Mouse (Mus musculus) embryonic facial prominence, embryonic 14.5 days (tissue): ENCODE measurements around the gene Tcl1b4. TPM values are rescaled to one million over a fixed set of nuclear protein-coding genes. Genes with fewer than 3 reads are reported as not detected.
"Not testable (repeated sequence)": the region's sequence is repeated elsewhere in the genome, so short reads cannot be mapped to it uniquely, and the experiment has no call there.

ENCODE experiments used
- ATAC-seq: fragments of 200-750 bp; cut with Nextera tagmentation; 2 replicates; pipeline ENCODE4 v1.8.0; 2017; ENCODE audit warnings: low read depth, moderate number of reproducible peaks, moderate TSS enrichment
- DNase-seq: peaks from one replicate; pipeline ENCODE4 v3.0.0-alpha.2; 2015; ENCODE audit warnings: low spot score
- H3K27ac ChIP-seq: fragments of 300-500 bp; sonication (generic); replicated peaks from 2 replicates; pipeline ENCODE4 v1.5.1; 2014; ENCODE audit warnings: low read depth, mild to moderate bottlenecking, low read length, moderate library complexity
- H3K27me3 ChIP-seq: fragments of 300-500 bp; sonication (generic); replicated peaks from 2 replicates; pipeline ENCODE4 v1.6.1; 2014; ENCODE audit warnings: low read length; ENCODE audit not compliant: control insufficient read depth, insufficient read depth
- H3K36me3 ChIP-seq: fragments of 300-500 bp; sonication (generic); 2 replicates; pipeline ENCODE4 v1.6.1; 2014; ENCODE audit warnings: low read length, mixed read lengths; ENCODE audit not compliant: control insufficient read depth, insufficient read depth
- H3K4me1 ChIP-seq: fragments of 300-500 bp; sonication (generic); 2 replicates; pipeline ENCODE4 v1.6.1; 2014; ENCODE audit warnings: antibody characterized with exemption, low read length; ENCODE audit not compliant: control insufficient read depth, insufficient read depth
- H3K4me2 ChIP-seq: fragments of 300-500 bp; sonication (generic); 2 replicates; pipeline ENCODE4 v1.6.1; 2014; ENCODE audit warnings: low read depth, mild to moderate bottlenecking, low read length, moderate library complexity, mixed read lengths
- H3K4me3 ChIP-seq: fragments of 300-500 bp; sonication (generic); 2 replicates; pipeline ENCODE4 v1.5.1; 2014; ENCODE audit warnings: low read depth, mild to moderate bottlenecking, low read length
- H3K9ac ChIP-seq: fragments of 300-500 bp; sonication (generic); 2 replicates; pipeline ENCODE4 v1.6.1; 2014; ENCODE audit warnings: low read depth, mild to moderate bottlenecking, low read length, moderate library complexity, mixed read lengths
- H3K9me3 ChIP-seq: fragments of 300-500 bp; sonication (generic); 2 replicates; pipeline ENCODE4 v1.6.1; 2016; ENCODE audit warnings: low read length; ENCODE audit not compliant: control insufficient read depth
- WGBS: fragments of 180-500 bp; shearing (Covaris S2); extraction: QIAGEN DNeasy Blood & Tissue Kit; methylation state at CpG from one replicate; pipeline ENCODE4 v1.1.7; 2014; 5-methylcytosine and 5-hydroxymethylcytosine counted together
- polyA plus RNA-seq: library from polyadenylated mRNA; unstranded; fragments of >200 nt; fragmentation: Nextera tagmentation; extraction: Ambion mirVana; gene quantifications from 2 replicates; pipeline ENCODE4 v1.2.1, GENCODE M21; 2014

Gene Tcl1b4
- not detected in 2 replicates for polyA plus RNA-seq

- 71% methylated on average over 1 of the region's 1 CpGs for WGBS
- H3K9me3 ChIP-seq, DNase-seq, H3K36me3 ChIP-seq, H3K4me3 ChIP-seq, H3K27me3 ChIP-seq, ATAC-seq, H3K27ac ChIP-seq, H3K4me1 ChIP-seq, H3K9ac ChIP-seq, H3K4me2 ChIP-seq: not testable (repeated sequence)
Observed at GRCm38 (mm10) chr12:105201657-105202056, at the start of gene Tcl1b4. Tcl1b4 (plus strand) TSS chr12:105201957.

DNA sequence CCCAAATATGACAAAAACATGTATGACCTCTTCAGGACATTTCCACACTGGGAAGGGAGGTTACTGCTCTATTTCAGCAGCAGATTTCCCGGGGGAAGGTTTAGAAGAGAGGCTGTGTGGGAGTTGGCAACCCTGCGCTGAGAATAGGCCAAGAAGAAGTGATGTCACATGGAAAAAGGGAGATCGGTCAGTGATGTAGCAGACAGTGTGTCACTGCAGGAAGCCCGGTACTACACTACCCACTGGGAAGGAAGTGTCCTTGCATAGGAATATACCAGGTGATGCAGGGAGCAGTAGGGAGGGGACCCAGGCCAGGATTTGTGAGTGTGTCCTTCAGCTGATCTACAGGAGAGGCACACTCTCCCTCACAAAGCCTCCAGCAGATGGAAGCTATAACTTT is 46.5 kb upstream of the Tcl1b4 start:
- not testable (repeated sequence) for H3K36me3 ChIP-seq, ATAC-seq, H3K4me3 ChIP-seq, H3K4me1 ChIP-seq, H3K27ac ChIP-seq, DNase-seq, H3K9ac ChIP-seq, H3K4me2 ChIP-seq, H3K9me3 ChIP-seq, H3K27me3 ChIP-seq
- 67% methylated on average over 4 of the region's 4 CpGs for WGBS

DNA sequence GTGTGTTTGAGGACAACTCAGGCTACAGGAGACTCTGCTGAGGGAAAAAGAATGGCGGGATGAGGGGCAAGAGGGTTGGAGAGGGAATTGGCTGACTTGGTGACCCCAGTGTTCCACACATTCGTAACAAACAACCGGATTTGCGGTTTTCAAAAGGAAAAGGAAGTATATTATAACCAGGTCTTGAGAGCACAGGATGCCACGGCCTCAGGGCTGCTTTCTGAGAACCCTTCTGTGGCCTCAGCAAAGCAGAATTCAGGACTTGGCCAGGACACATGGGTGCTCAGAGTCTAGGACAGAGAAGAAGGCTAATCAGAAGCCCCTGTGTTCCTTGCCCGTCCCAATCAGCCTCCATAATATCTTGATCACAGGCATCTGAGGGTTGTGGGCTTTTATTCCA is 42.9 kb upstream of the Tcl1b4 start:
- Histone ChIP-seq H3K27me3 (no peaks in the 10 kb centered on the region), H3K9me3 (no peaks in the 10 kb centered on the region), H3K9ac (no peak overlapping the region), H3K36me3 (no peaks in the 10 kb centered on the region), H3K4me2 (no peak overlapping the region), H3K4me3 (no peak overlapping the region), H3K27ac (no peak overlapping the region), H3K4me1 (no peaks in the 10 kb centered on the region)
- 61% methylated on average over 6 of the region's 6 CpGs for WGBS
- no peak for ATAC-seq
- no peak for DNase-seq

DNA sequence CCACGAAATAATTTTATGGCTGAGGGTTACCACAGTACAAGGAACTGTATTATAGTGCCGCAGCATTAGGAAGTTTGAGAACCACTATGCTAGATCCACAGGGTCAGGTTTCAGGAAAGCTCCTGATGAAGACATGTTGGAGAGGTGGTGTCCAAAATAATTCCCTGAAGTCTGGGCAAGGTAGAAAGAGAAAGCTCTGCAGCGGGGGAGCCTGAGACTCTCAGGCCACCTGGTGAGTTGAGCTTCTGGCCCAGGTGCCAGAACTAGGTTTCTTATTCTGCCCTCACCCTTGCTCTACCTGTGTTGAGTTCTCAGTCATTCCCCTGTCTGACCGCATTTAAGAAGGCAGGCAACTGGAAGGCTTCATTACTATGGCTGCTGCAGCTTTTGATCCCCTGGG is 42.4 kb upstream of the Tcl1b4 start, which contains the start of gene Tcl1b1:
Tcl1b1 (plus strand) TSS at position 301 of the 400 bp plus-strand sequence.
- no peak within 1 kb of the TSS for H3K4me2 ChIP-seq

GRCm38 (mm10) chr12:105166734-105167133 is 35.0 kb upstream of the Tcl1b4 start:
- WGBS, result 59% methylated on average over 3 of the region's 3 CpGs
- H3K27ac ChIP-seq, result no peak overlapping the region
- H3K9ac ChIP-seq, result no peak overlapping the region

More for the DNA sequence above, 42.4 kb upstream of the Tcl1b4 start, which contains the start of gene Tcl1b1:
- H3K9me3 ChIP-seq, result no peaks in the 10 kb centered on the region
- H3K9ac ChIP-seq, result no peak within 1 kb of the TSS
- ATAC-seq (no peak), DNase-seq (no peak)
- H3K4me1 ChIP-seq, result no peaks in the 10 kb centered on the region
- no peaks in the 10 kb centered on the region for H3K27me3 ChIP-seq
- WGBS, result 76% methylated on average over 4 of the region's 4 CpGs
- no peaks in the 10 kb centered on the region for H3K36me3 ChIP-seq
- no peak within 1 kb of the TSS for H3K4me3 ChIP-seq
- H3K27ac ChIP-seq, result no peak within 1 kb of the TSS

DNA sequence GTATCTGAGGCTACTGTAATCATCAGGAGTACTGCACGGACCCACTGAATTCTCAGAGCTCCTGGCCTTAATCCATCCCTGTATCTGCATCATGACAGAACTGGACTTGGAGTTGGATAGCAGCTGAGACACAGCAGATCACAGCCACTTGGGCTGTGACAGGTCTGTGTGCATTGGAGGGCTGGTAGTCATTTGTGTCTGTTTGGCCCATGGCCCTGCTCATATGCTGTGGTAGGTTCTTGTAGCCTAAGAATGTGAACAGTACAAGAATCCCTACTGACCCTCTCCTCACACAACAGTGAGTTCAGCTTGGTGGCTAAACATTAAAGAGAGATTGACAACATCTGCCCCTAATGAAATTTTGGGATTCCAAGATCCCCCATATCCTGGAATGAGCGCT is 28.4 kb upstream of the Tcl1b4 start:
- H3K36me3 ChIP-seq, result no peaks in the 10 kb centered on the region
- no peak overlapping the region for H3K4me3 ChIP-seq
- no peaks in the 10 kb centered on the region for H3K27me3 ChIP-seq
- ATAC-seq (no peak), DNase-seq (no peak)
- no peak overlapping the region for H3K27ac ChIP-seq
- WGBS, result 71% methylated on average over 2 of the region's 2 CpGs
- H3K9me3 ChIP-seq, result no peaks in the 10 kb centered on the region
- no peak overlapping the region for H3K4me2 ChIP-seq
- no peaks in the 10 kb centered on the region for H3K4me1 ChIP-seq
- H3K9ac ChIP-seq, result no peak overlapping the region

More at GRCm38 (mm10) chr12:105166734-105167133, 35.0 kb upstream of the Tcl1b4 start:
- H3K4me1 ChIP-seq, result no peaks in the 10 kb centered on the region
- H3K27me3 ChIP-seq, result no peaks in the 10 kb centered on the region
- no peaks in the 10 kb centered on the region for H3K36me3 ChIP-seq
- H3K4me3 ChIP-seq, result no peak overlapping the region
- H3K9me3 ChIP-seq, result no peaks in the 10 kb centered on the region
- no peak for DNase-seq
- no peak overlapping the region for H3K4me2 ChIP-seq
- no peak for ATAC-seq

DNA sequence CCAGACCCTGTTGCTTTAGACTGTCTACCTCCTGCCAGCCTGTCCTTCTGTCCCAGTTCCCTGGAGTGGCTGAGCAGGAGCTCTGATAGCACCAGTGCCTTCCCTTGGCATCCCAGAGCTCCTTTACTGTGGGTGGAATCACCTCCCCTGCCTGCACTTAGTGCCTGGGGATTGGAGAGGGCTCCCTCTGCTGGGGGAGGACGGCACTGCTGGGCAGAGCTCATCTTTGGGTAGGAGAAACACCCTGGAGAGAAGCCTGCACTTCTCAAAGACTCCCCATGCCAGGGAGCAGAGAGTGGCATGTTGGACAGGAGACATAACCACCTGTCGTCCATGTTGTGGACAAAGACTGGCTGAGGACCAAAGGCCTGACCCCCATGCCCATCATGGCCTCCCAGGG is 27.4 kb upstream of the Tcl1b4 start:
- H3K27me3 ChIP-seq, ATAC-seq, H3K4me2 ChIP-seq, H3K36me3 ChIP-seq, H3K27ac ChIP-seq, H3K9ac ChIP-seq, H3K4me3 ChIP-seq, H3K4me1 ChIP-seq, H3K9me3 ChIP-seq, DNase-seq: not testable (repeated sequence)
- WGBS, result 41% methylated on average over 2 of the region's 2 CpGs

GRCm38 (mm10) chr12:105176044-105176443 is 25.7 kb upstream of the Tcl1b4 start, which contains the start of gene Tcl1b5:
Tcl1b5 (plus strand) TSS chr12:105176344.
- ATAC-seq, H3K36me3 ChIP-seq, H3K27me3 ChIP-seq, H3K9me3 ChIP-seq, H3K4me1 ChIP-seq, DNase-seq, H3K4me2 ChIP-seq, H3K27ac ChIP-seq, H3K4me3 ChIP-seq, H3K9ac ChIP-seq: not testable (repeated sequence)
- WGBS, result 58% methylated on average over 3 of the region's 3 CpGs

DNA sequence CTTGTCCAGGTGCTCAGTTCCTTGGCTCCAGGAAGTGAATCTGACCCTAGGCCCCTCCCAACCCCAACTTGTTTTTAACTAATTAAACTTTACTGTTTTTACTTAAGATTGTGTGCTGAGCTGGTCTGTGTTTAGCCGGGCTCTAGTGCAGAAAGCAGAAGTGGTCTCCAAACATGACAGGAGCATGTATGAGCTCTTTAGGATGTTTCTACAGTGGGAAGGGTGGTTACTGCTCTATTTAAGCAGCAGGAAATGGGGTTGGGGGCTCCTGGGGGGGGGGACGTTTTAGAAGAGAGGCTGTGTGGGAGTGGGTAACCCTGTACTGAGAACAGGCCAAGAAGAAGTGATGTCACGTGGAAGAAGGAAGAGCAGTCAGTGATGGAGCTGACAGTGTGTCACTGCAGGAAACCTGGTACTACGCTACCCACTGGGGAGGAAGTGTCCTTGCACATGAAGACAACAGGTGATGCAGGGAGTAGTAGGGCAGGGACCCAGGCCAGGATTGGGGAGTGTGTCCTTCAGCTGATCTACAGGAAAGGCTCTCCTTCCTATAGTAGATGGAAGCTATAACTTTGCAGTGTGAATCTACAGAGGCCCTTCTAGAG is 20.6 kb upstream of the Tcl1b4 start:
- H3K9ac ChIP-seq, H3K4me2 ChIP-seq, H3K4me1 ChIP-seq, DNase-seq, H3K36me3 ChIP-seq, H3K27ac ChIP-seq, H3K27me3 ChIP-seq, ATAC-seq, H3K4me3 ChIP-seq, H3K9me3 ChIP-seq: not testable (repeated sequence)
- WGBS, result 78% methylated on average over 4 of the region's 4 CpGs
